Mouse (Mus musculus): ENCODE data around the gene Nfib. TPM values are rescaled to one million over a fixed set of nuclear protein-coding genes. Genes with fewer than 3 reads are reported as not detected.

Gene Nfib
- total and polyA plus RNA-seq, 3 experiments = 0.04 to 0.11 (median 0.09) TPM

DNA sequence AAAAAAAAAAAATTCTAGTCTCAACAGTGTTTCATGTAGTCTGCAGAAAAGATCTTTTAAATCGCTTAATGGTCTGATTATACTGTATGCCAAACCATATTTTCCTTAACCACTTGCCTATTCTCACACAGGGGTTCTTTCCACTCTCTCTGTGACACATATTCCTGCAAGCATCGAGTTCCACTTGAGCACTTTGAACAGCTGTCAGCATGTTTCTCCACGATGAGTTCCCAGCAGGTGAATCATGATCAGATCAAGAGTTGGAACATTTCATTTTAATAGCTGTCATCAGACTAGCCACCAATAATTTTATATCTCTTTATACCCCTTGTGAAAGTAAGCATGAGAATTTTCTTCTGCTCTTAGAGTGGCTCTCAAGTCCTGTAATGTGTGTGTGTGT is 151.9 kb downstream of the Nfib start:
- Histone ChIP-seq H3K9ac (ENCODE audit: insufficient read depth, low read depth) (no peak overlapping the region), H3K36me3 (replicated peaks in 1 of 2; ENCODE audit: control insufficient read depth in 1 of 2, insufficient read depth in 1 of 2, low read length in 1 of 2) (no peaks in the 10 kb centered on the region), H3K27me3 (replicated peaks) (no peaks in the 10 kb centered on the region), H3K9me3 (replicated peaks; ENCODE audit: low read length) (no peaks in the 10 kb centered on the region), H3K27ac (ENCODE audit: insufficient read depth, low read depth) (no peak overlapping the region), H3K79me2 (replicated peaks; ENCODE audit: control insufficient read depth, extremely low read depth, insufficient read depth, poor library complexity, severe bottlenecking) (no peaks in the 10 kb centered on the region), H3K4me3 (replicated peaks in 1 of 3; ENCODE audit: low read depth in 2 of 3, low read length in 2 of 3, poor library complexity in 1 of 3) (no peak overlapping the region), H3K4me2 (ENCODE audit: insufficient read depth, low read depth, poor library complexity, severe bottlenecking) (no peak overlapping the region), H3K4me1 (ENCODE audit: control insufficient read depth in 1 of 2, insufficient read depth in 2 of 2) (no peaks in the 10 kb centered on the region)
- dilution Hi-C loops (cut with MboI; ENCODE audit: extremely low pct_ligation_motif_present, extremely low pct_unique_long_range_greater_than_20kb, low sequenced_read_pairs) (no loop called here), in situ Hi-C loops (cut with MboI; ENCODE audit: low pct_ligation_motif_present, low pct_unique_long_range_greater_than_20kb, low sequenced_read_pairs) (no loop called here)
- no peak for DNase-seq (ENCODE audit: extremely low read depth)
- TF ChIP-seq RCOR1 (conservative IDR thresholded peaks at IDR 0.05; ENCODE audit: low read depth, low read length) (no peak), USF1 (IDR thresholded peaks at IDR 0.05; ENCODE audit: low read depth, low read length) (no peak), CTCF (conservative IDR thresholded peaks at IDR 0.05 in 1 of 2, IDR thresholded peaks at IDR 0.05 in 1 of 2; ENCODE audit: low read depth in 2 of 2, low read length in 2 of 2) (no peak), MAFK (IDR thresholded peaks at IDR 0.05; ENCODE audit: insufficient replicate concordance, low read length) (no peak), POLR2A (IDR thresholded peaks at IDR 0.05; ENCODE audit: low read depth, low read length) (no peak), SMC3 (IDR thresholded peaks at IDR 0.05; ENCODE audit: low read depth, low read length) (no peak), BHLHE40 (IDR thresholded peaks at IDR 0.05; ENCODE audit: low read depth, low read length) (no peak)

DNA sequence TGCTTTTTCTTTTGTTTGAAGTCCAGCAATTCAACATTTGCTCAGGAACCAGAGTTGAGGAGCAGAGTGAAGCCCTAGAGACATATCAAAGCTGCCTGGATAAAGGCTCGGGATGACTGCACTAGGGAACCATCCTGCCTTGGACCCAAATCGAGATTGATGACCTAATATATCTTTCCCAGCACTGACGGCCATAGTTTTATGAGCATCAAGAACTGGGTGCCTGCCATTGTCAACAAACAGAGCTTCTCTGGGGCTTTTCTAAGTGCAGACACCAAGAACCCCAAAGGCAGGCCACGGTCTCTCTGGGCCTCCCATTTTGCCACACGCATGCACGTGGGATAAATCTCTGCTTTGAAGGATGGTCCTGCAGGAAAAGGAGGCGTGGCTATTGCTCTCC is 153.3 kb downstream of the Nfib start:
- dilution Hi-C loops (cut with MboI; ENCODE audit: extremely low pct_ligation_motif_present, extremely low pct_unique_long_range_greater_than_20kb, low sequenced_read_pairs) = no loop called here
- no peaks in the 10 kb centered on the region for H3K27me3 ChIP-seq (replicated peaks)
- in situ Hi-C loops (cut with MboI; ENCODE audit: low pct_ligation_motif_present, low pct_unique_long_range_greater_than_20kb, low sequenced_read_pairs) = no loop called here

DNA sequence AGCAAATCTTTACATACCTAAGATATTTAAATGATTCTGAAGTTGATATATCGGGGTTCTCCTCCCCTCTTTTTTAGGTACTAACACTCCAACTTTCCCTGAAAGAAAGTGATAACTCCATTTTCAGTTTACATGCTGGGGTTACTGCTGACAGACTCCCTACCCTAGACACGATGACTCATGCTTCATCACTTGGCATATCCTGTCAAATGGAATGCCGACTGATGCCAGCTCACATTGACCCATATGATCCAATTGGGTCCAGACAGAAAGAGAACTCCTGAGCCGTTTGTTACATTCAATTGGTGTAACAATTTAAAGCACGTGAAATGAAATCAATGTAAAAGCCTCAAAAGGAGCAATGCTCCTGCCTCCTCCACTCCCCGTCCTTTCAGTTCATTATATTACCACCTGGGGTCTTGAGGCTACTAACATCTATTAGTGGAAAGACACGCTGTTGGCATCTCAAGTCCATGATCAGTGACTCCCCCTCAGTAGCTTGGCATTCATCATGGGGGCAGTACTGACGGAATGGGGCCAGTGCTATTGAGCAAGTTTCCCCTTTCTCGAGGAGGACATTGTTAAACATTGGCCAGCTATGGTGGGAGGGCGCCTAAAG is 155.7 kb downstream of the Nfib start:
- Histone ChIP-seq H3K4me2 (ENCODE audit: insufficient read depth, low read depth, poor library complexity, severe bottlenecking) (no peak overlapping the region), H3K9me3 (replicated peaks; ENCODE audit: low read length) (no peaks in the 10 kb centered on the region), H3K9ac (ENCODE audit: insufficient read depth, low read depth) (no peak overlapping the region), H3K79me2 (replicated peaks; ENCODE audit: control insufficient read depth, extremely low read depth, insufficient read depth, poor library complexity, severe bottlenecking) (no peaks in the 10 kb centered on the region), H3K4me3 (replicated peaks in 1 of 3; ENCODE audit: low read depth in 2 of 3, low read length in 2 of 3, poor library complexity in 1 of 3) (no peak overlapping the region), H3K4me1 (ENCODE audit: control insufficient read depth in 1 of 2, insufficient read depth in 2 of 2) (no peaks in the 10 kb centered on the region), H3K27me3 (replicated peaks) (no peaks in the 10 kb centered on the region), H3K36me3 (replicated peaks in 1 of 2; ENCODE audit: control insufficient read depth in 1 of 2, insufficient read depth in 1 of 2, low read length in 1 of 2) (no peaks in the 10 kb centered on the region), H3K27ac (ENCODE audit: insufficient read depth, low read depth) (no peak overlapping the region)
- dilution Hi-C loops (cut with MboI; ENCODE audit: extremely low pct_ligation_motif_present, extremely low pct_unique_long_range_greater_than_20kb, low sequenced_read_pairs) = no loop called here
- no peak for DNase-seq (ENCODE audit: extremely low read depth)
- TF ChIP-seq MAFK (IDR thresholded peaks at IDR 0.05; ENCODE audit: insufficient replicate concordance, low read length) (no peak), EP300 (IDR thresholded peaks at IDR 0.05; ENCODE audit: low read length) (no peak), TCF12 (IDR thresholded peaks at IDR 0.05; ENCODE audit: low read depth, low read length) (no peak), SIN3A (IDR thresholded peaks at IDR 0.05; ENCODE audit: low read length) (no peak), BHLHE40 (IDR thresholded peaks at IDR 0.05; ENCODE audit: low read depth, low read length) (no peak), SMC3 (IDR thresholded peaks at IDR 0.05; ENCODE audit: low read depth, low read length) (no peak)
- in situ Hi-C loops (cut with MboI; ENCODE audit: low pct_ligation_motif_present, low pct_unique_long_range_greater_than_20kb, low sequenced_read_pairs) = loop anchor here (25.0 kb wide), 1 partner anchor 988 kb away; no protein-coding TSS in a partner anchor

More for the DNA sequence above, 153.3 kb downstream of the Nfib start:
- H3K4me1 ChIP-seq (ENCODE audit: control insufficient read depth in 1 of 2, insufficient read depth in 2 of 2) = no peaks in the 10 kb centered on the region
- H3K79me2 ChIP-seq (replicated peaks; ENCODE audit: control insufficient read depth, extremely low read depth, insufficient read depth, poor library complexity, severe bottlenecking) = no peaks in the 10 kb centered on the region
- H3K9me3 ChIP-seq (replicated peaks; ENCODE audit: low read length) = no peaks in the 10 kb centered on the region
- no peak overlapping the region for H3K9ac ChIP-seq (ENCODE audit: insufficient read depth, low read depth)
- H3K4me2 ChIP-seq (ENCODE audit: insufficient read depth, low read depth, poor library complexity, severe bottlenecking) = no peak overlapping the region
- H3K27ac ChIP-seq (ENCODE audit: insufficient read depth, low read depth) = no peak overlapping the region
- no peak for DNase-seq (ENCODE audit: extremely low read depth)
- no peak overlapping the region for H3K4me3 ChIP-seq (replicated peaks in 1 of 3; ENCODE audit: low read depth in 2 of 3, low read length in 2 of 3, poor library complexity in 1 of 3)
- TF ChIP-seq USF1 (IDR thresholded peaks at IDR 0.05; ENCODE audit: low read depth, low read length) (no peak), MYC (IDR thresholded peaks at IDR 0.05; ENCODE audit: low read depth, low read length) (no peak), ETS1 (conservative IDR thresholded peaks at IDR 0.05; ENCODE audit: low read depth, low read length) (no peak), CHD2 (IDR thresholded peaks at IDR 0.05; ENCODE audit: low read length) (no peak), BHLHE40 (IDR thresholded peaks at IDR 0.05; ENCODE audit: low read depth, low read length) (no peak), NELFE (IDR thresholded peaks at IDR 0.05; ENCODE audit: low read depth, low read length) (no peak), USF2 (conservative IDR thresholded peaks at IDR 0.05; ENCODE audit: low read depth, low read length) (no peak), POLR2AphosphoS2 (IDR thresholded peaks at IDR 0.05; ENCODE audit: low read depth, low read length) (no peak), ZC3H11A (IDR thresholded peaks at IDR 0.05; ENCODE audit: low read depth, low read length) (no peak), RAD21 (IDR thresholded peaks at IDR 0.05; ENCODE audit: low read depth, low read length) (no peak), EP300 (IDR thresholded peaks at IDR 0.05; ENCODE audit: low read length) (no peak), ZNF384 (IDR thresholded peaks at IDR 0.05; ENCODE audit: low read depth, low read length) (no peak), IRF4 (IDR thresholded peaks at IDR 0.05; ENCODE audit: low read depth, low read length) (no peak), NRF1 (IDR thresholded peaks at IDR 0.05; ENCODE audit: low read depth, low read length) (no peak)
- no peaks in the 10 kb centered on the region for H3K36me3 ChIP-seq (replicated peaks in 1 of 2; ENCODE audit: control insufficient read depth in 1 of 2, insufficient read depth in 1 of 2, low read length in 1 of 2)

Data from CH12.LX (cell line).